Mouse (Mus musculus) spleen, adult 2 months (tissue): ENCODE measurements around the gene Phlda2.

Experiments used
- CTCF ChIP-seq: fragments of 200-500 bp; IDR thresholded peaks from 2 replicates; pipeline ENCODE4 v1.5.1; 2011; ENCODE audit warnings: mild to moderate bottlenecking, inconsistent platforms; ENCODE audit not compliant: insufficient read depth, insufficient read length, insufficient replicate concordance; ENCODE audit errors: extremely low read depth
- POLR2A ChIP-seq: fragments of 200-500 bp; IDR thresholded peaks from 2 replicates; pipeline ENCODE4 v1.6.1; 2011; ENCODE audit warnings: low read depth, low read length, inconsistent platforms

- TF ChIP-seq POLR2A (no peak), CTCF (no peak)
Observed at GRCm38 (mm10) chr7:143493616-143494126, 9.3 kb downstream of the Phlda2 start.
